Mouse (Mus musculus) naive thymus-derived CD4-positive, alpha-beta T cell, adult 2 months (primary cell): ENCODE results near the gene Tnfaip8l2.
"Not testable (repeated sequence)": the region's sequence is repeated elsewhere in the genome, so short reads cannot be mapped to it uniquely, and the experiment has no call there.

ENCODE experiments used
- DNase-seq: peaks from one replicate; pipeline ENCODE4 v3.0.0-alpha.2; 2011; ENCODE audit warnings: low read depth

Gene Tnfaip8l2

GRCm38 (mm10) chr3:95112760-95113159, 29.4 kb downstream of the Tnfaip8l2 start:
- no peak for DNase-seq

DNA sequence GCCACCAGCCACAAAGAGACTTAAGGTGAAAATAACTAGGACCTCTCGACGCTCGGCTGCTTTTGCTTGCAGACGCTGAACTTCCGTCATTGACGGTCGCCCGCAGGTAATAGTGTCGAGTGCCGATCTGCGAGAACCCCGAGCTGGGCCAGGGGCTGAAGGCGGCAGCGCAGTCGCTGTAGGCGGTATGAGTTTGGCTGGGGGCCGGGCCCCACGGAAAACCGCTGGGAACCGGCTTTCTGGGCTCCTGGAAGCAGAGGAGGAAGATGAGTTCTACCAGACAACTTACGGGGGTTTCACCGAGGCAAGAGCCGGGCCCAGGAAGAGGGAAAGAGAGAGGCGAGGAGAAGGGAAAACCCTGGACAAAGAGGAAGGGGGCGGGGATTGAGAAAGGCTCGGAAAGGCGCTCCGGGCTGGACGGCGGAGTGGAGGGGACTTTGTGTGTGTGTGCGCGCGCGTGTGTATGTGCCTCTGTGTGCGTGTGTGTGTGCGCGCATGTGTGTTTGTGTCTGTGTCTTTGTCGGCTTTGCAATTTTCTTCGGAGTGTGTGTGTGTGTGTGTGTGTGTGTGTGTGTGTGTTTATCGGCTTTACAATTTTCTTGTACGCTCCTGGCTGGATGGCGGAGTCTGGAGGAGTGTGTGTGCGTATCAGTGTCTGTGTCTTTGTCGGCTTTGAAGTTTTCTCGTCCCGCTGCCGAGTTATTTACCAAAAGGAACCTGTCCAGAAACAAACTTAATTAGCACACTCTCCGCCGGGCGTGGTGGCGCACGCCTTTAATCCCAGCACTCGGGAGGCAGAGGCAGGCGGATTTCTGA, 31.0 kb downstream of the Tnfaip8l2 start, which contains the start of gene Vps72:
Vps72 (plus strand) TSS at position 112 of the 816 bp plus-strand sequence.
- DNase-seq, result peak; percentile 92

DNA sequence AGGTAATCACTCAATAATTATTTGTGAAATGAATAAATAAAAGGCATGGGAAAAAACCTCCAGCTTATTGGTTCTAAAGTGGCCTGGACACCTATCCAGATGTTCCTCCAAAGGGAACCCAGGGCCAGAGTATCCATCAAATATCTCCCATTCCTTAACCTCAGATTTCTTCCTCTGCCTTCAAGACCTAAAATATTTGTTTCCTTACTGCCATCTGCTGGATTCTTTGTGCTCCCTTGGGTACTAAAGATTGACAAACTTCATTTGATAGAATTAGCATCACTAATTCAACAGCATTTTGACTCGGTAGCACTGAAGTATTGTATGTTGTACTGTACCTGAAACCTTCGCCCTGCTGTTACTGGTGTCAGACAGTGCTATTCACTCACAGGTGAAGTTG, 34.3 kb downstream of the Tnfaip8l2 start:
- DNase-seq, result peak; percentile 44

DNA sequence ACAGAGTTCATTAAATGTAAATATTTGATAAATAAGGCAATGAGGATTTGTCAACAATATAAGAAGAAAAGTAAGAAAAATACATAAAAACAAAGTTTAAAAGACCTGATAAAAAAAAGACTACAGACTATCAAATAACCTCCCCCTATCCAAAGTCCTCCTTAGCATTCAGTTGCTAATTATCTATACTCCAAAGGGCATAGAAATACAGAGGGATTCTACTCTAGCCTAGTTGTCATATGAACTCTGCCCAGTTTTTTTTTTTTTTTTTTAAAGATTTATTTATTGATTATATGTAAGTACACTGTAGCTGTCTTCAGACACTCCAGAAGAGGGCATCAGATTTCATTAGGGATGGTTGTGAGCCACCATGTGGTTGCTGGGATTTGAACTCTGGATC, 34.9 kb downstream of the Tnfaip8l2 start:
- not testable (repeated sequence) for DNase-seq

- DNase-seq, result peak; percentile 98
These were observed 35.6 kb downstream of the Tnfaip8l2 start, which contains the start of gene Pip5k1a for GRCm38 (mm10) chr3:95106338-95107117. Pip5k1a (minus strand) TSS chr3:95106930.

- peak; percentile 30 for DNase-seq
These were observed 36.4 kb downstream of the Tnfaip8l2 start for GRCm38 (mm10) chr3:95105586-95106337.

GRCm38 (mm10) chr3:95105121-95105520, 37.0 kb downstream of the Tnfaip8l2 start:
- peak; percentile 29 for DNase-seq

DNA sequence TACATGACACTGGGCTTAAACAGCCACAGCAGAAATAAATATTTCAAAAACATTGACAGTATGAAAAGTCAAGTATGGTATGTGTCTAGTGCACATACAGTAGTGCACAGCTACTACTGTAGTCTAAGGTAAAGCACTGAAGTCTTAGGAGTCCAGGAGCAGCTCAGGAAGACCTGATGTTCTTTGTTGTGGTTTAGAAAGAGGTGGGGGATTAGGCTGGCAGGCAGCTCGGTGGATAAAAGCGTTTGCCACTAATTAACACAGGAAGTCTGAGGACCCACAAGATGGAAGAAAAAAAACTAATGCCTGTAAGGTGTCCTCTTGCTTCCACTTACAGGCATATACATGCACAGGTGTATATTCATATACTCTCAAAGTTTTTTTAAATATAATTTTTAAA, 41.3 kb downstream of the Tnfaip8l2 start:
- peak; percentile 47 for DNase-seq
